Mouse (Mus musculus) left cerebral cortex, adult 11 months (tissue): ENCODE results near the gene Hoxd8.

ENCODE experiments used
- DNase-seq: peaks from one replicate; pipeline ENCODE4 v3.0.0; 2022; ENCODE audit warnings: low spot score

Hoxd8 gene

DNA sequence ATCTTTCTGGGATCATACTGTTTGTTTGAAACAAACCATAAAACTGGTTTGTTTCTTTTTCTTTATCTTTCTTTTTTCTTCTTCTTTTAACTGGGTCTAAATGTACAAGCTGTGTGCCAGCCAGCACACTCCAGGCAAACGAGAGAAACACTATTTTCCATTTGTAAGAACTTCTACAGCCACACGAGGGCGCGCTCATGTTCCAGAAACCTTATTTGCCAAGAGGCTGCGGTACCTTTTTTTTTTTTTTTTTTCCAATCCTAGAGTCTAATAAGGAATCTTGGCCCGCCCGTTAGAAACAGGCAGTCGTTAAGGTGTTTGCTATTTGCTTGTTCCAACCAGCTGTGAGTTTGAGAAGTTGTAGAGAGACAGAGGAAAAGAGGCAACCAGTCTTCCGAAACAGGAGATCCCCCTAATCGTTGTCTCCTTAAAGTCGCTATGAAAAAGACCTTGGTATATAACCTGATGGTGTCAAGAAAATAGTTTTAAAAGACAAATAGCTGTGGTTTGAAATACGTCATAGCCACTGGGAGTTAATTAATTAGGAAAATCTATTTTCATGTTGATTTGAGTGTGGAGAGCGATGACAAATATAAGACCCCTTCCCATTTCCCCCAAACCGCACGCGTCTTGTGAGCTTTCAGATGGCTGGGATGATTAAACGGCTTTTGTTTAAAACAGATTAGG, 18.0 kb upstream of the Hoxd8 start:
- no peak for DNase-seq

- no peak for DNase-seq
These were observed 17.3 kb upstream of the Hoxd8 start for GRCm38 (mm10) chr2:74686988-74687697.

DNA sequence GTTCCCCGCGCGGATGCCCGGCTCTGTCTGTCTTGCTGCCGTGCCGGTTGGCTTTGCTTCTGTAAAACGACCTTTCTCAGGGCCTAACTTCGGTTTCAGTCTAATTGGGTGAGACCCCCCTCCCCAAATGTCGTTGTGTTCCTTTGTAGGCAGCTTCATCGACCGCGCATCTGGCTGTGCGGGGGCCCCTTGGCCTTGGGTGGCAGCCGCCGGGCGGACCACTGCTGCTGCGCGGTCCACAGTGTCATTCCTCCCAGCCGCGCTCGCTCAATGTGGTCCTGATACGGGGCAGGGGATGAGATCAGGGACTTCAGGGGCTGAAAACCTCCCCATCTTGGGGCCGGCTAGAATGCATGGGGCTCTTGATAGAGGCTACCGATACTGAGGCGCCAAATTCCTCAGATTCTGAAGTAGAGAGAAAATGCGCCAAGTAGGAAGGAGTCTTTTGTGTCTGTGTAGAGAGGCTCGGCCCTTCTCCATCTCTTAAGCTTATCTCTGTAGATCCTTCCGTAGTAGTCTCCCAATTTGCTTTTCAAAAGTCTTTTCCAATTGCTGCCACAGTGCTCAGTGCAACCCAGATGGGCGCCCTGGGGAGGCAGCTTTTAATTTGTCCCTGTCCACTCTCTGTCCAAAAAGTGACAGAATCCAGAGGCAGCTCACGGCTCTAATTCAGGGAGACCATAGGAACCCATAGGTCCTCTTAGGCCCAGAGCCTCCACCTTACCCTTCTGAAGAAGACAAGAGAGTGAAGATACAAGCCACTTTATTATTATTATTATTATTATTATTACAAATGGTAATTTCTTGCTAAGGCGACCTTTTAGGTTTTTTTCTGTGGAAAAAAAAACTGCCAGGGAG, 16.5 kb upstream of the Hoxd8 start:
- no peak for DNase-seq

DNA sequence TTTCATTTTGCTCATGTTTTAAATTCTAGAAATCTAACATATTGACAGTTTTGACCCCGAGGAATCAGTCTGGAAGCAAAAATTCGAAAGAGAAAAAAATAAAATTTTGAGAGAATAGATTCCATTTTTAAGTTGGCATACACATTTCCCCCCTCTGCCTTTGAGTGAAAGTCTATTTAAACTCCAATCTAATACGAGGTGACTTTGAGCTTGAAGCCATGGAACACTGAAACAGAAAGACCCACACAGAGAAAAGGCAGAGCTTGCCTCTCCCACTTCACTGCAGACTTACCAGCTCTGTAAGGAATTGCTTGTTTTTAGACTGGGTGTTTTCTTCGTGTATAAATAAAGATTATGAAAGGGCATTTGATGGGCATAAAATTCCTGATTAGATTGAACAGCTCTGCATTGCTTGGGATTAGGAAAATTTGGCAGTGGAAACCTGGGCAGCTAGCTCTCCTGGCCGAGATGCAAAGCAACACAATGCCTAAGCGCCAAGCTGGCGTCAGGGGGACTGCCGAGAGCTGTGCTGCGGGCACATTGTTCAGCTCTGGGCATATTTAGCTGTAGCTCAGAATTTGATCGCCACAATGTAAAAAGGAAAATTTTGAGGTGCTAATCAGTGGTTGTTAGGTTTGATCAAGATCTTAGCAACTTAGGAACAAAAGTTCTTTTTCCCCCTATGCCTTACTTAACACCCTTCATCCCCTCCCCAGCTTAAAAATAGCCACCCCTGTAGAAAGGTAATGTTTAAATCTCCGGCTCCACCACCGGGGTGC, 15.4 kb upstream of the Hoxd8 start:
- DNase-seq = no peak

DNA sequence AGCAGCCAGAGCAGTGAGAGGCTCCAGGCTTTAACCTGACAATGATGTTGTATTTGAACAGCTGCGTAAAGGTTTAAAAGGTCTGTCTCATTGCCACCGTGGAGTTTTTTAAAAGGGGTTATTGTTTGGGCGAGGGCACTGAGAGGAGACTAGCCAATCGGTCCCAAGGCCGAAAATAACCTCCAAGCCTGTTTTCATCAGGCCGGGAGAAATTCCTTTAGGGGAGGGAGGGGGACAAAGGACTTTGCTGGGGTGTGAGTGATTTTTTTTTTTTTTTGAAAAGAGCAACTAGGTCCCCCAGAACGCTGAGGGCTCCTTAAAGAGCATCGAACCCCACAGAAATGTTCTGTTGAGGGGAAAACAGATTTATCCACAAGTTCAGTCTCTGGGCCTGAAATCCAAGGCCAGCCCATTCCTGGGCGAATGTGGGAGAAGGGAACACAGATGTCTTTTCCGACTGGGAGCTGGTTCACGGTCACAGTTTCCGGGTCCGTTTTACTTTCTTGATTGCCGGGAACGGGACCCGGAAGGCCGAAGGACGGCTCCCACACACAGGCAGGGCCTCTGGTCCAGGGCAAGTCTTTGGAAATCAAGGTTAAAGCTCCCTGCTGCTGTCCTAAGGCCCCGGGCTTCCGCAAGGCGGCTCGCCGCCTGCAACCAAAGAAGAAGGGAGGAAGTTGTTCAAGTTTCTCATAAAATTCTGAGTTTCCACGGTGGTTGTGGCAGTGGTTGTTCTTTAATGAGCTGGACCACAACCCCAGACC, 14.7 kb upstream of the Hoxd8 start:
- no peak for DNase-seq

GRCm38 (mm10) chr2:74690338-74690716, 14.1 kb upstream of the Hoxd8 start:
- no peak for DNase-seq

DNA sequence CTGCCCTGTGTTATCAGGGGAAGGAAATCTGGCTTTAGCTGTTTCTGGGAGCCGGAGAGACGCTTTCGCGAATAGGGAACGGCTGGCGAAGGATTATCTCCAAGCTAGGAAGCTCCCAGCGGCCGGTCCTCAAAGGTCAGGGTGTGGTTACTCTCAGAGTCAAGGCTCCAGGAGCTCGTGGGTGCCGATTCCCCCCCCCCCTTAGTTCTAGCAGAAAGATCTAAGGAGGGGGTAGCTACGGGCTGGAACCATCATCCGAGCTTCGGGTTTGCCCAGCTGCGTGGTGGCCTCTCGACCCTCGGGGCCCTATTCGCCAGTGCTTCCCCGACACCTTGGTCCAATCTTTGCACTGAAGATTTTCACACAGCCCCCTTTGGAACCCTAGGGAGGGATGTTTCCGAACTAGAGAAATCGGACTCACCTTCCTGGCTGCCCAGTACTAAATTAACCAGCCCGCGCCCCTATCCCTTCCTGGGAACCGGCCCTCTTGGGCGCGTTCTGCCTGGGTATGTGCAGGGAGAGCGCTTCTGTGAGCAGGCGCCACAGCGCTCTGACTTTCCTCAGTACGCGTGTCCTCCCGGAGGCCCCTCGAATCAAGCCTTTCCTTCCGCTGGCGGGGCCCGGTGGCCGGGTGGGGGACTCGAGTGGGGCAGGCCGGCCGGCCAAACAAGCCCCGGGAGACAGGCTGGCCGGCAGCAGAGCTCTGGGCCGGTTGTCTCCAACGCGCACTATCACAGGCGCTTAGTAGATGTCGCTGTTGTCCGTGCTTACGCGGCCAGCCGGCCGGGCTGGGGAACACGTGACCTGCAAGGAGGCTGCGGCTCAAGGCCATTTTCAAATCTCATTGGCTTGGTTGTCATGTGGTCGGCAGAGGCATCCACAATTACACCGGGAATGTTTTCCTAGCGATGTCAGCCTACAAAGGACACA, 13.1 kb upstream of the Hoxd8 start, which contains the start of gene Hoxd10:
Gene Hoxd10, plus strand, starts transcription at position 903 of the 930 bp plus-strand sequence.
- DNase-seq = no peak

- no peak for DNase-seq
These were observed 12.2 kb upstream of the Hoxd8 start for GRCm38 (mm10) chr2:74691995-74692807.

DNA sequence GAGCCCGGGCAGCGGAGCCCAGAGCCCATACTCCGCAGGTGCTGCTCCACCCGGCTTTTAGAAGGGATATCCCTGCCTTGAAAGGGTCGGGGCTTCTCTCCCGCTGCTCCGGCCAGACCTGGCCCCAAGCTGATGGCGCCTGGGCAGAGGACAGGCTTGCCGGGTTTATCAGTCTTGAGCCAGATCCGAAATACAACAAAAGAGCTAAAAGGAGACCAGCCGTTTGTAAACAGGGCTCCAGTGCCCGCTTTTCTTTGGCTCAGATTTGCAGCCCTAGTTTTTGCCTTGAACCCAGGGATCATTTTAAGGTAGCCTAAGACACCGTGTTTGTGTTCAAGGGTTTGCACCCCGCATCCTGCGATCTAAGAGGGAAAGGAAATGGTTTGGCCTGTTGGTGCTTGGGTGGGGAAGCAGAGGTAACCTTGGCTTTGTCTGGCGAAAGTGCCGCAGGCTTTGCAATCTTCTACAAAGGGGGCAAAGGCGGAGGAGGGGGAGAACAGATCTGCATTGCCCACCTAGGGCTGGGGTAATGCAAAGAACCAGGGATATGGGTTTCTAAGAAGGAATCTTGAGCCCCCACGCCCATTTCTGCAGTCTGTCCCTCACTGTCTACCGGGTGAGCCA, 11.5 kb upstream of the Hoxd8 start:
- no peak for DNase-seq

- no peak for DNase-seq
These were observed 11.0 kb upstream of the Hoxd8 start for GRCm38 (mm10) chr2:74693432-74693827.

GRCm38 (mm10) chr2:74694066-74694465, 10.3 kb upstream of the Hoxd8 start:
- no peak for DNase-seq

DNA sequence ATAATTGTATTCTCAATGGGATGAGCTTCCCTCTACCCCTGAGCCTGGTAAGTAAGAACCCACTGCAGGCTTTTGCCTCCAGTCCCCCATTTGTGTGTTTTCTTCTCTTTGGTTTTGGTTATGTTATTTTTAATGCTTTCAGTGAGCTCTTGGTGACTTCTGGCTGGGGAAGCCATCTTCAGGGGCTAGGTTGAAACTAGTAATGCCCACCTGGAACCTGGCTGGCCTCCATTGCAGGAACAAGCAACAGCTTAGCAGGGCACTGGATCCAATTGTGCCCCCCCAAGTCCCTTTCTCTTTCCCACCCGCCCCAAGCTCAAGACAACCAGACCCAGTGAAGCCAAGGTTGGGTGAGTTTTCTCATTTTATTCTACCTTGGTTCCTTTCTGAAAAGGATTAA, 9.0 kb upstream of the Hoxd8 start:
- no peak for DNase-seq

- no peak for DNase-seq
These were observed 8.5 kb upstream of the Hoxd8 start for GRCm38 (mm10) chr2:74695813-74696430.

GRCm38 (mm10) chr2:74696442-74697335, 7.7 kb upstream of the Hoxd8 start:
- DNase-seq = no peak

DNA sequence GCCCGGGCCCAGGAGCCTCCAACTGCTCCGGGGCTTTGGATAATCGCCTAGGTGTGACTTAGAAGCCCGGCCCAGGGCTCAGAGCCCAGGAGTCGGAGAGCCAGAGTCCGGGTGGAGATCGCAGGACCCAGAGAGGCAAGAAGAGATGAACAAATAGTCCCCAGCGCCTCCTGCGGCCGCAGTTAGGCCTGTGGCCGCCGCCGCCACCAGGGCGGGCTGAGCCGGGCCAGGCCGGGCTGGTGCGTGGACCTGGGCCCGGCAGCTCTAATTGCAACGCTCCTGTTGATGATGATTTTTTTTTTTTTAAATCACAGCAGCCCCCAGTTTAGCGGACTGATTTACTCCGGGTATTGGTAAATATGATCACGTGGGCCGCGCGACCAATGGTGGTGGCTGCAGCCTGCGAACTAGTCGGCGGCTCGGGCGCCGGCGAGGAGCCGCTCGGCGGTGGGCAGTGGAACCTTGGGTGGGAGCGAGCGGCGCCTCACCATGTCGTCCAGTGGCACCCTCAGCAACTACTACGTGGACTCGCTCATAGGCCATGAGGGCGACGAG, 6.8 kb upstream of the Hoxd8 start, which contains the start of gene Hoxd9:
Gene Hoxd9, plus strand, starts transcription at position 161 of the 555 bp plus-strand sequence.
- DNase-seq = no peak

DNA sequence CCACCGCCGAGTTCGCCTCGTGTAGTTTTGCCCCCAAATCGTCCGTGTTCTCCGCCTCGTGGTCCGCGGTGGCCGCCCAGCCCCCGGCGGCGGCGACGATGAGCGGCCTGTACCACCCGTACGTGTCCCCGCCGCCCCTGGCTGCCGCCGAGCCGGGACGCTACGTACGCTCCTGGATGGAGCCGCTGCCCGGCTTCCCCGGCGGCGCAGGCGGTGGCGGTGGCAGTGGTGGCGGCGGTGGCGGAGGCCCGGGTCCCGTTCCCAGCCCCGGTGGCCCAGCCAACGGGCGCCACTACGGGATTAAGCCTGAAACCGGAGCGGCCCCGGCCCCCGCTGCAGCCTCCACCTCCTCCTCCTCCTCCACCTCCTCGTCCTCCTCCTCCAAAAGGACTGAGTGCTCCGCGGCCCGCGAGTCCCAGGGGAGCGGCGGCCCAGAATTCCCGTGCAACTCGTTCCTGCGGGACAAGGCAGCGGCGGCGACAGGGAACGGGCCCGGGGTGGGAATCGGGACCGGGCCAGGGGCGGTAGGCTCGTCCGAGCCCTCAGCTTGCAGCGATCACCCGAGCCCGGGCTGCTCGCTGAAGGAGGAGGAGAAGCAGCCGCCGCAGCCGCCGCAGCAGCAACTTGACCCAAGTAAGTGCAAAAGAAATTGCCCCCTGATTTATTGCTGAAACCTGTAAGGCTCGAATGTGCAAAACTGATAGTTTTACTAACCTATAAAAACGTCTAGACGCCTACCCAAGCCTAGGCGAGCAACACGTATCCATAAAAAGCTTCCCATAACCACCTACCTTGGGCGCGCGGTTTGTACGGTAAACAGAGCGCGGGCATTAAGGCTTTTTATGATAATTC, 6.0 kb upstream of the Hoxd8 start:
- DNase-seq = no peak
